Mouse (Mus musculus) embryonic stem cell, embryonic (primary cell): ENCODE results near the gene Larp4.

Source experiments
- CTCF ChIA-PET, 4 experiments: fragments of 300-600 bp in 2 of 4; fragments of 350-600 bp in 2 of 4; sonication (Branson Sonifier 250); formaldehyde crosslinking; loops; one replicate each; lab custom pipeline; 2022; ENCODE audit warnings: inconsistent platforms in 2 of 4; lab: Charles Lee
- POLR2A ChIA-PET, 4 experiments: fragments of 300-600 bp in 2 of 4; fragments of 350-600 bp in 2 of 4; sonication (Branson Sonifier 250); formaldehyde crosslinking; loops; one replicate each; lab custom pipeline; 2022; ENCODE audit warnings: antibody characterized with exemption in 4 of 4, inconsistent platforms in 1 of 4; lab: Charles Lee

Gene Larp4

DNA sequence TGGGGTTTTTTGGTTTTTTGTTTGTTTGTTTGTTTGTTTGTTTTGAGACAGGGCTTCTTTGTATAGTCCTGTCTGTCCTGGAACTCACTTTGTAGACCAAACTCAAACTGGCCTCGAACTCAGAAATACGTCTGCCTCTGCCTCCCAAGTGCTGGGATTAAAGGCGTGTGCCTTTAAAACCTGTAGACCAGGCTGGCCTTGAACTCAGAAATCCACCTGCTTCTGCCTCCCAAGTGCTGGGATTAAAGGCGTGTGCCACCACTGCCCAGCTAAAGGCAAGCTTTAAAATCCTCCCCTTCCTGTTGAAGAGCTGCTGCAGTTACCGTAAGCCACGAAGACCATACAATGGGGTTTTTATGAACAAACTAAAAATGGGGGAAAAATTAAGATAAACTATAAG, at the start of gene Larp4:
Gene Larp4, plus strand, starts transcription at position 301 of the 400 bp plus-strand sequence.
- CTCF ChIA-PET, result interaction anchor here in 1 of 4 experiments (0.6 kb wide), 1 partner anchor 38 kb away, joined by 5 read pairs; no protein-coding TSS in a partner anchor
- POLR2A ChIA-PET, result interaction anchor here in 1 of 4 experiments (1.5 kb wide), 1 partner anchor 39 kb away, joined by 4 read pairs; no protein-coding TSS in a partner anchor

- ChIA-PET POLR2A (interaction anchor here (0.5 to 2.9 kb wide), 32 partner anchors 10 to 977 kb away, joined by 3 to 18 read pairs (median 4); partner anchors contain the start of genes Larp4 (in 1 of the 4) and Lima1 (in 1 of the 4)), CTCF (interaction anchor here (0.5 to 0.7 kb wide), 6 partner anchors 10 to 752 kb away, joined by 3 to 5 read pairs (median 3); partner anchors contain the start of gene Larp4 (in 1 of the 4))
These were observed 38.6 kb upstream of the Larp4 start for GRCm38 (mm10) chr15:99931231-99931630.

DNA sequence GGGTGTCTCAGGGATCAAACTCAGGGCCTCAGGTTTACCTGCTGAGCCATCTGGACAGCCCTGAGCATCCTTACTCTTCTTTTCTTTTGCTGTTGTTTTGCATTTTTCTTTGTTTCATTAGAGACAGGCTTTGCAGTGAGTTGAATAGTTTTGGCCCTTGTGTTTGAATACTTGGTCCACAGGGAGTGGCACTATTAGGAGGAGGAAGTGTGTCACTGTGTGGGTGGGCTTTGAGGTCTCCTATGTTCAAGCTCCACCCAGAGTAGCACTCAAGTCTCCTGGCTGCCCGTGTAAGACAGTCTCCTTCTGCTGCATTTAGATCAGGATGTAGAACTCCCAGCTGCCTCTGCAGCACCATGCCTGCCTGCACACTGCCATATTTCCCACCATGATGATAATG, 35.4 kb upstream of the Larp4 start:
- ChIA-PET POLR2A (interaction anchor here in 1 of 4 experiments (1.4 kb wide), 1 partner anchor 209 kb away, joined by 4 read pairs; the partner anchor contains the start of gene Cox14), CTCF (interaction anchor here in 1 of 4 experiments (0.6 to 0.7 kb wide), 2 partner anchors 46 to 338 kb away, joined by 3 to 5 read pairs; no protein-coding TSS in a partner anchor)

DNA sequence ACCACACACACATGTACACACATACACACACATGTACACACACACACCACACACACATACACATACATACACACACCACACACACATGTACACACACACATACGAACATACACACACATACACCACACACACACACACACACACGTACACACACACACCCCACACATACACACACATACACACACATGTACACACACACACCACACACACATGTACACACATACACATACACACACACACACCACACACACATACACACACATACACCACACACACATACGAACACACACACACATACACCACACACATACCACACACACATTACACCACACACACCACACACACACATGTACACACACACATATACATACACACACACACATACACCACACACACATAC, 33.2 kb upstream of the Larp4 start:
- POLR2A ChIA-PET, result interaction anchor here in 2 of 4 experiments (0.5 kb wide), 3 partner anchors 23 to 672 kb away, joined by 3 to 5 read pairs (median 3); no protein-coding TSS in a partner anchor
- CTCF ChIA-PET, result no interaction called here

GRCm38 (mm10) chr15:99937841-99938240, 32.0 kb upstream of the Larp4 start:
- CTCF ChIA-PET, result no interaction called here
- POLR2A ChIA-PET, result no interaction called here

DNA sequence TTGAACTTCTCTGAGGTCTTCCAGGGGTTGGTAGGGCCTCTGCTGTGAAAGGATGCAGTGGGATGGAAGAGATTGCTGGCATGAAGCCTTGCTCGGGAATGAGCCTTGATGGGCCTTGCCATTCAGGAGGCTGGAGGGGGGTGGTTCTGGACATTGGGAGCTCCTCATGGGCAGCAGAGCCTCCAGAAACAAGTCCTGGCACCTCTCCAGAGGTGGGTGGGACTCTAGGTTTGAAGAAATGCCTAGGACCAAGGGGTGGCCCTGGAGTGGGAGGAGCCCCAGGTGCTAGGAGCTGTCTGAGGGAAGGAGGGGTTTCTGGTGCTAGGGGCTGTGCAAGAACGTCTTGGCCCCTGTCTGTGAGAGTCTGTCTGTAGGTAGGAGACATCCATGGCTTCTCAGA, 29.4 kb upstream of the Larp4 start:
- CTCF ChIA-PET, result interaction anchor here in 2 of 4 experiments (0.6 to 1.7 kb wide), 4 partner anchors 65 to 1153 kb away, joined by 3 to 6 read pairs (median 4); partner anchors contain the start of gene Cox14 (in 1 of the 2)

DNA sequence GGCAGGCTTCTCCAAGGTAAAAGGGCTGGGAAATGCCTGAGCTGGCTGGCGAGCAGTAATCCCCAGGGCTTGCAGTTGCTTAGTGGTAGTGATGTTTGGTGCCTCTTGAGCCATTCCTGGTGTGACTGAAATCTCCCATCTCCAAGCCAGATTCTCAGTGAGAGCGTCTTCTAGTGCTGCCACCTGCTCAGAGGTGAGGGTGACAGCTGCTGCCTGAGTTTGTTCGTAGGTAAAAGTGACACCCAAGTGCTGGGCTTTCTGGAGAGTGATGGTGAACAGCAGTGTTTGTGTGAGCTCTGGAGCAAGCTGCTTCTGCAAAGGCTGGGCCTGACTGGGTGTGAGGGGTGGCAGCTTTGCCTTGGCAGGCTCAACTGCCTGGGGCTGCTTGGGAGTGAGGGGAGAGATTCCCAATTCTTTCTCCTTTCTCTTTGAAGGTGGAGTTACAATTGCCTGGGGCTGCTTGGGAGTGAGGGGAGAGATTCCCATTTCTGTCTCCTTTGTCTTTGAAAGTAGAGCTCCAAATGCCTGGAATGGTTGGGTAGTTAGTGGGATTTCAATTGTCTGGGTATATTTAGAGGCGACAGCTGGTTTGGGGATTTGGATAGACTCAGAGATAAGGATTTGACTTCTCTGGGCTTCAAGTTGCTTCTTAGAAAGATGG, 28.8 kb upstream of the Larp4 start:
- POLR2A ChIA-PET, result interaction anchor here (0.5 to 2.6 kb wide), 25 partner anchors 9 to 328 kb away, joined by 3 to 18 read pairs (median 4); partner anchors contain the start of gene Cox14 (in 1 of the 4)
- CTCF ChIA-PET, result interaction anchor here in 2 of 4 experiments (0.6 to 1.7 kb wide), 4 partner anchors 33 to 1152 kb away, joined by 3 to 5 read pairs (median 3); partner anchors contain the start of gene Cox14 (in 1 of the 2)

More for the DNA sequence above, 29.4 kb upstream of the Larp4 start:
- POLR2A ChIA-PET, result interaction anchor here (0.7 to 2.6 kb wide), 20 partner anchors 8 to 329 kb away, joined by 3 to 18 read pairs (median 4); partner anchors contain the start of gene Cox14 (in 1 of the 4)

DNA sequence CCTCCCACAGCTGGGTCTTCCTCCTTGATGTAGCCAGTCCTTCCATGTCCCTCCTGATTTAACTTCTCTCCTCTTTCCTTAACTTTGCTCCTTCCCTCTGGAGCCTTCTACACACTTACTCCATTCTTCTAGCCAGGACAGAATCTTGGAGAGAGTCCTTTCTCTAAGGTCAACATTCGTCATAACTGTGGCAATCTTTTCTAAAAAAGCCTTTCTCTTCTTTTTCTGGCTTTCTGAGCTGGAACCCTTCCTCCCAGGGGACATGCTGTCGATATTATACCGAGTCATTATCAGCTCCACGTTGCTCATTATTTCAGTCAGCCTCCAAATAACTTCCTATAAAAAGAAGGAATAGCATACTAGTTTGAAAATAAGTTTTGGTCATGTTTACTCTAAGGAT, 14.5 kb upstream of the Larp4 start:
- ChIA-PET CTCF (no interaction called here), POLR2A (interaction anchor here in 2 of 4 experiments (1.0 to 1.8 kb wide), 4 partner anchors 15 to 18 kb away, joined by 3 to 10 read pairs (median 4); no protein-coding TSS in a partner anchor)

- CTCF ChIA-PET, result interaction anchor here in 1 of 4 experiments (1.0 kb wide), 1 partner anchor 10 kb away, joined by 3 read pairs; no protein-coding TSS in a partner anchor
- POLR2A ChIA-PET, result interaction anchor here in 2 of 4 experiments (1.3 to 1.4 kb wide), 2 partner anchors 8 to 49 kb away, joined by 3 to 4 read pairs; no protein-coding TSS in a partner anchor
These were observed 4.6 kb upstream of the Larp4 start for GRCm38 (mm10) chr15:99965103-99965775.

DNA sequence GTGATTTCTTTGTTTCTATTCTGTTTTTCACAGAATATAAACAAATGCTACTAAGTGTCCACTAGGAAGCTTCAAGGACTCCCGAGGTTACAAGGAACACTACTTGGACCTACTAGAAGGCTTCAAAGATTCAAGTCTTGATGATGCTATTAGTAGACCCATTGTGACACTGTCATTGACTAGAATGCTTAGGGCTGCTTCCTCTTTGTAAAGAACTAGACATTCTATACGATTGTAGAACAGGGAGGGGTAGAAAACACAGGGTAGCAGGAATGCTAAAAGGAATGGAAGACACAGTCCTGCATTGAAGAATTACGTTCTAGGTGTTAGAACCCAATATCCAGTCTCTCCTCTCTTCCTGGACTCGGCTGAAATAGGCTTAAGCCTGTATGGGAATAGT, 2.9 kb upstream of the Larp4 start, which contains the start of gene Fam186a:
Gene Fam186a, minus strand, starts transcription at position 101 of the 400 bp plus-strand sequence.
- CTCF ChIA-PET, result interaction anchor here in 1 of 4 experiments (0.6 kb wide), 1 partner anchor 487 kb away, joined by 4 read pairs; no protein-coding TSS in a partner anchor
- POLR2A ChIA-PET, result interaction anchor here in 1 of 4 experiments (0.9 to 1.9 kb wide), 3 partner anchors 11 to 113 kb away, joined by 3 to 5 read pairs (median 4); no protein-coding TSS in a partner anchor

GRCm38 (mm10) chr15:99970606-99971005, 741 bp downstream of the Larp4 start:
- CTCF ChIA-PET, result interaction anchor here in 1 of 4 experiments (0.6 kb wide), 1 partner anchor 713 kb away, joined by 3 read pairs; no protein-coding TSS in a partner anchor
- POLR2A ChIA-PET, result interaction anchor here in 1 of 4 experiments (1.5 kb wide), 1 partner anchor 40 kb away, joined by 4 read pairs; no protein-coding TSS in a partner anchor

GRCm38 (mm10) chr15:99972361-99972988, 2.6 kb downstream of the Larp4 start:
- CTCF ChIA-PET, result interaction anchor here (0.5 to 1.8 kb wide), 32 partner anchors 8 to 1890 kb away, joined by 3 to 13 read pairs (median 3); partner anchors contain the start of genes Cox14 (in 1 of the 4), Dip2b (in 1 of the 4) and Senp1 (in 1 of the 4)
- POLR2A ChIA-PET, result interaction anchor here (0.5 to 2.2 kb wide), 140 partner anchors 8 to 1161 kb away, joined by 3 to 26 read pairs (median 4); partner anchors contain the start of genes Racgap1 (in 3 of the 4), Cox14 (in 2 of the 4), Dip2b (in 2 of the 4) and Lima1 (in 2 of the 4)

DNA sequence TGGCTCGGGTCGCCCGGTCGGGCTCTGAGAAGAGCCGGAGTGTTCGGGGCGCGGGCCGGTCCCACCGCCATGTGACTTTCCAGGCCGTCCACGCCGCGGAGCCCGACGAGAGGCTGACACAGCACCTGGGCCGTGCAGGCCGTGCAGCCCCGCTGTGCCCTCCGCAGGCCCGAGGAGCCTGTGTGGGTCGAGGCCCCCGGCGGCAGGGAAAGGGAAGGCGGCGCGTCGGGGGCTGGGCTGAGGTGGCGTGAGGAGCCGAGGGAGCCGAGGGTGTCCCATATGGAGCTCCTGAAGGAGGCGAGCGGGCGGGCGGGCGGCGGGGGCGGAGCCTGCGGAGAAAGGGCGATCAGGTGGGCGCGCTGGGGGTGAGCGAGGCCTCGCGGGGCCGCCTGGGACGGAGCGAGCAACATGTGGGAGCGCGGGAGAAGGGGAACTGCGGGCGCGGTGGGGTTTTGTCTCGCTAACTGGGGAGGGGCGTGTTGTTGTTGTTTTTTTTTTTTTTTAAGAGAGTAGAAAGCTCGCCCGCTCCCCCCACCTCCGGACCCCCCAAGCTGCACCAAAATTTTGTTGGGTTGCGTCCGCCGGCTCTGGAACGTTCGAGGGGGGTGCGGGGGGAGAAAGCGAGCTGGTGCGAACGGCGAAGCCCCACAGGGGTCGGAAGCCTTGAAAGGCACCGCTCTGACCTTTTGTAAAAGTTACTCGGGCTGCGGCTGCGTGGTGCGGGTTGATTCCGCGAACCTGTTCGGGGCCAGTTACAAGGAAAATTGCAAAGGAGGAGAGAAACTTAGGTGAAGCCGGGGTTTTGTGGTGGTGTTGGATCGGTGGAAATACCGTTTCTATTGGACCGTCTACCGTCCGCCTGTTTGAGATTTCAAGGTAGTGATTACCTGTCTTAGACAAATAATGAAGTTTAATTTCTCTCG, 3.4 kb downstream of the Larp4 start:
- POLR2A ChIA-PET, result interaction anchor here (0.5 to 2.2 kb wide), 100 partner anchors 8 to 1441 kb away, joined by 3 to 26 read pairs (median 4); partner anchors contain the start of genes Cox14 (in 2 of the 4), Racgap1 (in 2 of the 4), Dip2b (in 1 of the 4) and Lima1 (in 1 of the 4)
- CTCF ChIA-PET, result interaction anchor here (0.6 to 1.8 kb wide), 16 partner anchors 32 to 1890 kb away, joined by 3 to 13 read pairs (median 3); partner anchors contain the start of genes Cox14 (in 1 of the 4) and Senp1 (in 1 of the 4)

- POLR2A ChIA-PET, result interaction anchor here in 2 of 4 experiments (0.6 to 1.1 kb wide), 3 partner anchors 36 to 400 kb away, joined by 3 read pairs; no protein-coding TSS in a partner anchor
- CTCF ChIA-PET, result no interaction called here
These were observed 4.8 kb downstream of the Larp4 start for GRCm38 (mm10) chr15:99974476-99975220.

DNA sequence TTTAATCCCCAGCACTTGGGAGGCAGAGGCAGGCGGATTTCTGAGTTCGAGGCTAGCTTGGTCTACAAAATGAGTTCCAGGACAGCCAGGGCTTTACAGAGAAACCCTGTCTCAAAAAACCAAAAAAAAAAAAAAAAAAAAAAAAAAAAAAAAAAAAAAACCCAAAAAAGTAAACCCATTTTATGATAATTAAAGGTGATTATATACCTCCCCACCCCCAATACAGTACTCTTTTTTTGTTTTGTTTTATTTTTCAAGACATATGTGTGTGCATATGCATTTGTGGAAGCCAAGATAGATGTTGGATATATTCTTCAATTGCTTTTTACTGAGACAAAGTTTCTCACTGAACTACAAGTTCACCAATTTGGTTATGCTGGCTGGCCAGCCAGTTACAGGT, 6.3 kb downstream of the Larp4 start:
- ChIA-PET POLR2A (interaction anchor here in 3 of 4 experiments (0.6 to 0.8 kb wide), 9 partner anchors 10 to 732 kb away, joined by 3 to 9 read pairs (median 4); no protein-coding TSS in a partner anchor), CTCF (interaction anchor here in 2 of 4 experiments (0.7 to 1.1 kb wide), 3 partner anchors 11 to 149 kb away, joined by 3 to 4 read pairs (median 3); no protein-coding TSS in a partner anchor)
